Mouse (Mus musculus) erythroblast, embryonic 14.5 days (primary cell): ENCODE measurements at regions not wholly inside any gene's neighbourhood (a gene's known extent, or its start where the extent isn't known, plus 50 kb on each side); places are given as distances from the start of the nearest gene placed in this dataset.

Experiments used
- H3K27me3 ChIP-seq: 2 replicates; pipeline ENCODE4 v1.6.1; 2012; ENCODE audit warnings: inconsistent platforms; ENCODE audit not compliant: control insufficient read depth
- H3K36me3 ChIP-seq: 2 replicates; pipeline ENCODE4 v1.6.1; 2012; ENCODE audit warnings: mild to moderate bottlenecking, inconsistent platforms; ENCODE audit not compliant: control insufficient read depth
- H3K4me1 ChIP-seq: 2 replicates; pipeline ENCODE4 v1.6.1; 2012; ENCODE audit warnings: inconsistent platforms; ENCODE audit not compliant: control insufficient read depth
- H3K4me3 ChIP-seq: replicated peaks from 2 replicates; pipeline ENCODE3; 2012; ENCODE audit warnings: moderate library complexity, mild to moderate bottlenecking, inconsistent platforms
- H3K9me3 ChIP-seq: 2 replicates; pipeline ENCODE4 v1.6.1; 2012; ENCODE audit warnings: low read length, inconsistent platforms, mixed read lengths; ENCODE audit not compliant: control insufficient read depth
- GATA1 ChIP-seq: IDR thresholded peaks from 2 replicates; pipeline ENCODE4 v1.6.1; 2012; ENCODE audit warnings: low read length, inconsistent platforms, mixed read lengths
- TAL1 ChIP-seq: IDR thresholded peaks from 3 replicates; pipeline ENCODE4 v1.6.1; 2012; ENCODE audit warnings: low read length, inconsistent platforms, mixed read lengths

DNA sequence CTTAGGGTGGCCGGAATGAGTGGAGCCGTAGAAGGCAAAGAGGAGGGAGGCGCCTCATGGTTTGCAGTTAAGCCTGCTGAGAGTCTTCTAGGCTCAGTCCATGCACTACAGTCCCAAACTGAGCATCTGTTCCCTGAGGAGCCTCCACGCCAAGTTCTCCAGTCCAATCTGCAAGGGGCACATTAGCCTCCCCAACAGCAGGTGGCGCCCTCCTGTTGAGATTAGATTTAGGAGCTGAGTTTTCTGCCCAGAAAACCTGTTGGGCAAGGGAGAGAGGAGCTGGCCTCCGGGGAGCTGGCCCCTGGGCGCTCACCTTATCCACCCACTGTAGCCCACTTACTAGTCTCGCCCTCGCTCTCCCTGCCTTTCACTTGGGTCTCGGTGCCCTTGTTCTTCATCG, 150.0 kb upstream of the Haao start:
- TF ChIP-seq GATA1 (no peak), TAL1 (no peak)
- H3K9me3 ChIP-seq: no peaks in the 10 kb centered on the region
- H3K27me3 ChIP-seq: no peaks in the 10 kb centered on the region
- peaks cover 3% of the 10 kb centered on the region; the same call in 1 of the 2 replicates for H3K4me1 ChIP-seq
- no peak overlapping the region for H3K4me3 ChIP-seq
- H3K36me3 ChIP-seq: no peaks in the 10 kb centered on the region

DNA sequence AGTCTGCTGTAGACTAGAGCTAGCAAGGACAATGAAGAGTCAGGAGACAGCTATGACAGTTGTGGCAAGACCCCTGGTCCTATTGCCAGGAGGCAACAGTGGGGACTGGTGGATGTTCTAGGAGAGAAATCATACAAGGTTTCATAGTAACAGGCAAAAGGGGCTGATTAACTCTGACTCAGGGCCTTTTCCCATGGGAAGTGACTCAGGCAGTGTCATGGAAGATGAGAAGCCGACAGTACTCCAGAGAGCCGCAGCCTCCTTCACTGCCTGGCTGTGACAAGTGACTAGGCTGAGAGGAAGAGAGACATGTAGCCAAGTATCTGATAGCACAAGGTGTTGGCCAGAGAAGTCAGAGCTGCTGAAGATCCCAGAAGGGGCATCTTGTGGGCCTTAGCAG, 145.3 kb upstream of the Haao start:
- Histone ChIP-seq H3K36me3 (no peaks in the 10 kb centered on the region), H3K4me1 (peaks cover 2% of the 10 kb centered on the region), H3K27me3 (no peaks in the 10 kb centered on the region), H3K4me3 (no peak overlapping the region), H3K9me3 (no peaks in the 10 kb centered on the region)
- no peak for TF ChIP-seq GATA1
- no peak for TF ChIP-seq TAL1

DNA sequence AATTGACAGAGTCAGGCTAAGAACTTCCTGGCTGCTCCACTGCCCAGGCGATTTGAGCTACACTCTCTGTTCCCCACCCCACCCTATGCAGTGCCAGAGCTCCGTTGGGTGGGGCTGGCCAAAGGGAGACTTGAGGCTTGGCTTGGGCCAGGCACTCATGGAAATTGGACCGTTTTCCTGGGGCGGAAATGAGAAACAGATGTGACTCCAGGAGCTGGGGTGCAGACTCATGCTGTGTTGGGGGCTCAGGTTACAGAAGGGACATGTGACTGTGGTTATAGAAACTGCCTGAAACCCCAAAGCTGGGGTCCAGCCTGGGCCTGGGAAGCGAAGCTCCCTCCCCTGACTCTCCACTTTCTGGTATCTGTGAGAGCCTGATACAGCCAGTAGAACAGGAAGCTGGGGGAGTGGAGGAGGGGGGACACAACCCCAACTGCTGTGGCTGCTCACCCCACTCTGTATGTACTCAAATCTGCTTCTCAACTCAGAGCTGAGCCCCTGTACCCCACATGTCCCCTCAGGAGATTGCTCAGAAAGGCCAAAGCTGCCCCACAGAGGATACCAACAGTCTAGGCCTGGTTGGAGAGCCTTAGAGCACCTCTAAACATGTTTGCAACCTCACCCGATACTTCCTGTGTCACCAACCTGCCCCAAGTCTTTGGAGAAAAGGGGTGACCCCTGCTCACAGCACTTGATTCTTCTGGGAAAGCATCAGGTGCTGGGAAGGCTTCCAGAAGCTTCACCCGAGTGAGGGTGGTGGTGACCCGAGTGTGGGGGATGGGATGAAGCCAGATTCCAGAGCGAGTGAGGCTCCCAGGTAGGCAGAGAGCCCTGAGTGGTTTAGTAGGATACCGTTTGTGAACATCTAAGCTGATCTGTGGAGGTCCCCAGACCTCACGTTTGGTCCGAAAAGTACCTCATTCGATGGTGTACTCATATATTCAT, 142.9 kb upstream of the Haao start:
- TF ChIP-seq TAL1 (no peak), GATA1 (no peak)
- no peaks in the 10 kb centered on the region for H3K9me3 ChIP-seq
- peaks cover 2% of the 10 kb centered on the region for H3K4me1 ChIP-seq
- H3K4me3 ChIP-seq: no peak overlapping the region
- H3K36me3 ChIP-seq: no peaks in the 10 kb centered on the region
- no peaks in the 10 kb centered on the region for H3K27me3 ChIP-seq

DNA sequence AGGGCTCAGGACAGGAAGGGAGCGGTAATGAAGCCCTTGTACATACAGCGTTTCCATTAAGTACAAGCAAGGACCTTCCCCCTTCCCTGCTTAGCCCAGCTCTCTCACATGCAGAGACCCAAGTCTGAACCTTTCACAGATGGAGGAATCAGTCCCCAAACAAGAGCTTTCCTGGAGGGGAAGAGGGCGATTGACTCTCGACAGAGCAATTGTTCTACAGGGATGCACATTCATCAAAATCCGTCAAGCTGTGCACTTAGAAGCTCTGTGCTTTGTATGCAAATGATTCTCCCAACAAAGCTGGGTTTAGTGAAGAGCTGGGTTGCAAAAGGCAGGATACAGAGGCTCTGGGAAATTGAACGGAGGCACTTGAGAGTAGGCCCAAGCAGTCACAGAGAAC, 141.1 kb upstream of the Haao start:
- H3K9me3 ChIP-seq: no peaks in the 10 kb centered on the region
- H3K36me3 ChIP-seq: no peaks in the 10 kb centered on the region
- no peak for TF ChIP-seq GATA1
- no peak for TF ChIP-seq TAL1
- no peaks in the 10 kb centered on the region for H3K27me3 ChIP-seq
- H3K4me3 ChIP-seq: no peak overlapping the region
- peaks cover 2% of the 10 kb centered on the region for H3K4me1 ChIP-seq

DNA sequence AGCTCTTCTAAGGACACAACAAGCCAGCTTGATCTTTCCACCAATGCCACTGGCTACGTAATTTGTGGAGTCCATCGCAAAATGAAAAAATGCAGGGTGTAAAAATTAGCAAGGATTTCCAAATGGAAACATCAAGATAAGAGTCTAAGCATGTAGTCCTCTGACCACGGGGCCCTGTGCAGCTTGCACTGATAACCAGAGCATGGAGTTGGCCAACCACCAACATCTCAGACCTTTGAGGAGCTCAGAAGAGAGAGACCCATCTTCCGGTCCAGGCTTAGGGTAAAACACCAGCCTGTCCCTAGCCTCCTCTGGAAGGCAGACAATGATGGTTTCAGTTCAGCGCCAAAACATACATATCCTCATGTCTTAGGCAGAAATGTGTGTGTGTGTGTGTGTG, 140.4 kb upstream of the Haao start:
- H3K36me3 ChIP-seq: no peaks in the 10 kb centered on the region
- H3K27me3 ChIP-seq: no peaks in the 10 kb centered on the region
- peaks cover 2% of the 10 kb centered on the region for H3K4me1 ChIP-seq
- H3K9me3 ChIP-seq: no peaks in the 10 kb centered on the region
- no peak overlapping the region for H3K4me3 ChIP-seq
- no peak for TF ChIP-seq GATA1
- no peak for TF ChIP-seq TAL1

- Histone ChIP-seq H3K4me1 (peaks cover 2% of the 10 kb centered on the region), H3K4me3 (no peak overlapping the region), H3K9me3 (no peaks in the 10 kb centered on the region), H3K27me3 (no peaks in the 10 kb centered on the region), H3K36me3 (no peaks in the 10 kb centered on the region)
- TF ChIP-seq TAL1 (no peak), GATA1 (no peak)
These were observed 139.9 kb upstream of the Haao start for GRCm38 (mm10) chr17:83987683-83988082.

DNA sequence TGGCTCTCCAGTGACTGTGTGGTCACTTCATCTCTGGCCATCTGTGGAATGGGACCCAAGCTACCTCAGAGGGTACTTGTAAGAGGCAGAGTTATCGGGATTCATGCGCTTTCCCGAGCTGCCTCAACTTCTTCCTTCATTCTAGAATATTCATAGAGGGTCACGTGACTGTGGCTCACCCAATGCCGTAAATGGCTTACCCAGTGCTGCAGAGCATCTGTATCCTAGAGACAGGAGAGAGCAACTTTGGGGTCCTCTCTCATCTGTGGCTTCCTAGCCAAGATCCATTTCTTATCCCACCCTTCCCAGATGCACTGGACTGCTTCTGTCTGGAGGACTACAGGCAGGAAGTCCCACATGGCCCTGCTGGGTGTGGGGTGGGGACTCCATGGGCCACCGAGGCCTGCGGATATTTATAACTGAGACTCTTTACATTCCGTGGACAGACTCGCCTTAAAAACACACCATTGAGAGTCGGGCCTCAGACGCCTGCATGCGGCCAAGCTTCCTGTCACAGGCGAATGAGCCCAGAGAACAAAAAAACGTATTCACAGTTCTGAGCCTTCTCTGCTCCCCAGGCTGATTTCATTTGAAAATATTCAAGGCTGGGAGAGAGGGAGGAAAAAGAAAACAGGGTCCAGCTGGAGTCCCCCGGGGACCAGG, 138.3 kb upstream of the Haao start:
- H3K4me1 ChIP-seq: peaks cover 2% of the 10 kb centered on the region
- no peaks in the 10 kb centered on the region for H3K36me3 ChIP-seq
- H3K4me3 ChIP-seq: no peak overlapping the region
- H3K27me3 ChIP-seq: no peaks in the 10 kb centered on the region
- H3K9me3 ChIP-seq: no peaks in the 10 kb centered on the region
- no peak for TF ChIP-seq GATA1
- TF ChIP-seq TAL1: no peak

- H3K4me3 ChIP-seq: no peak overlapping the region
- H3K4me1 ChIP-seq: peaks cover 1% of the 10 kb centered on the region
- H3K36me3 ChIP-seq: no peaks in the 10 kb centered on the region
- no peaks in the 10 kb centered on the region for H3K27me3 ChIP-seq
- no peaks in the 10 kb centered on the region for H3K9me3 ChIP-seq
- no peak for TF ChIP-seq TAL1
These were observed 137.6 kb upstream of the Haao start for GRCm38 (mm10) chr17:83985333-83985790.

- no peaks in the 10 kb centered on the region; the same call in none of the 2 replicates for H3K4me1 ChIP-seq
- H3K27me3 ChIP-seq: no peaks in the 10 kb centered on the region
- H3K36me3 ChIP-seq: no peaks in the 10 kb centered on the region
- H3K4me3 ChIP-seq: no peak overlapping the region
- H3K9me3 ChIP-seq: no peaks in the 10 kb centered on the region
- TF ChIP-seq GATA1 (no peak), TAL1 (no peak)
These were observed 136.2 kb upstream of the Haao start for GRCm38 (mm10) chr17:83983837-83984388.
